Mouse (Mus musculus) lung, adult 2 months (tissue): Measurements from ENCODE around the gene Camkk1.

Source experiments
- CTCF ChIP-seq: fragments of 200-500 bp; IDR thresholded peaks from 2 replicates; pipeline ENCODE4 v1.5.1; 2011; ENCODE audit warnings: mild to moderate bottlenecking, low read length, control low read depth; ENCODE audit not compliant: insufficient read depth
- POLR2A ChIP-seq: fragments of 200-500 bp; IDR thresholded peaks from 2 replicates; pipeline ENCODE4 v1.6.1; 2011; ENCODE audit warnings: low read depth, mild to moderate bottlenecking, control low read depth, low read length, borderline replicate concordance; ENCODE audit errors: extremely low read depth

- TF ChIP-seq CTCF (peak; percentile 47), POLR2A (peak; percentile 44; the same call in 1 of the 2 replicates)
These were observed 28.8 kb downstream of the Camkk1 start, which contains the start of gene Ncbp3 for GRCm38 (mm10) chr11:73047542-73047996.
